Mouse (Mus musculus) layer of hippocampus, adult 2 months (tissue): ENCODE measurements around the gene Mier3. TPM values are rescaled to one million over a fixed set of nuclear protein-coding genes. Genes with fewer than 3 reads are reported as not detected.

ENCODE experiments used
- DNase-seq, 2 experiments: peaks; one replicate each; pipeline ENCODE4 v3.0.0; 2022; ENCODE audit warnings: low spot score in 2 of 2
- H3K27ac ChIP-seq: fragments of 200-600 bp; 2 replicates; pipeline ENCODE4 v1.8.1; 2022
- H3K4me3 ChIP-seq: fragments of 200-600 bp; 2 replicates; pipeline ENCODE4 v1.8.1; 2022; ENCODE audit warnings: mild to moderate bottlenecking
- CTCF ChIP-seq: fragments of 200-600 bp; conservative IDR thresholded peaks from 2 replicates; pipeline ENCODE4 v1.8.1; 2022; ENCODE audit warnings: antibody characterized with exemption, mild to moderate bottlenecking, moderate library complexity
- total RNA-seq, 2 experiments: library from RNA; stranded (reverse); gene quantifications; 2 replicates each; pipeline ENCODE4 v1.2.3; 2021

The Mier3 gene
- total RNA-seq, 2 experiments from 2014 or later: 27.7 to 30.3 TPM

- peak; percentile 91 to 93 for DNase-seq
- no peak for TF ChIP-seq CTCF
- peak overlapping the region; percentile 80 for H3K4me3 ChIP-seq
- H3K27ac ChIP-seq: peak overlapping the region; percentile 87
These were observed 44.6 kb downstream of the Mier3 start for GRCm38 (mm10) chr13:111725165-111726077.

- TF ChIP-seq CTCF: peak; percentile 34
- DNase-seq: no peak
- H3K4me3 ChIP-seq: no peak overlapping the region
- no peak overlapping the region for H3K27ac ChIP-seq
These were observed 46.1 kb downstream of the Mier3 start for GRCm38 (mm10) chr13:111726898-111727297.

- H3K27ac ChIP-seq: no peak overlapping the region
- H3K4me3 ChIP-seq: no peak overlapping the region
- no peak for TF ChIP-seq CTCF
- no peak for DNase-seq
These were observed 60.6 kb downstream of the Mier3 start for GRCm38 (mm10) chr13:111741204-111741990.

DNA sequence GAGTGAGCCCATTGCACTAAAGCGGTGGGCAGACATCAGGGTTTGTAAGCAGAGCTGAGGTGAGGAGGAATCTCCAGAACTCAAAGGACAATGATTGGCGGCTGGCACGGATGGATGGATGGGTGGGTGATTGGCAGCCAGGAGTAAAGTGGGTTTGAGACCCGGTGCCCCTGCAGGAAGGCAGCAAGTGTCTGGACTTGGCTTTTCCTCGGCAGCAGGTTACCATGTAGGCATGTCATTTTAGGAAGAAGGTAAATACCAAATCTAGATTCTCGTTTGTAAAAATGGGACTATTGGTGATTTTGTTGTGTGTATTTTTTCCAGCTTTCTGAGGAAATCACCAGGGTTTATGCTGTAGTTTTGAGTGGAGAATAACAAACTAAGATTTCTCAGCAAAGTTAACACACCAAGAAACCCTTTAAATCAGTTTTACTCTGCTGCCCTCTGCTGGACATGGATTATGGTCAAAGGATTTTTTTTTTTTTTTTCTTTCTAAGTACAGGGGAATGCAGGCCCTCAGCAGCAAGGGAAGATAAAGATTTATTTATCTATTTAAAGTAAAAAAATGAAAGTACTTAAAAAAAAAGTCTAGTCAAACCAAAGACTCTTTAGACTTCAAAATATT is 61.3 kb downstream of the Mier3 start:
- DNase-seq: peak; percentile 24 to 69
- Histone ChIP-seq H3K4me3 (no peak overlapping the region), H3K27ac (no peak overlapping the region)
- peak; percentile 87 for TF ChIP-seq CTCF

- no peak overlapping the region for H3K4me3 ChIP-seq
- H3K27ac ChIP-seq: no peak overlapping the region
- no peak for DNase-seq
- TF ChIP-seq CTCF: no peak
These were observed 63.6 kb downstream of the Mier3 start for GRCm38 (mm10) chr13:111744233-111745000.

GRCm38 (mm10) chr13:111745216-111745615 is 64.4 kb downstream of the Mier3 start:
- Histone ChIP-seq H3K4me3 (no peak overlapping the region), H3K27ac (no peak overlapping the region)
- TF ChIP-seq CTCF: no peak
- DNase-seq: no peak

GRCm38 (mm10) chr13:111746831-111747230 is 66.1 kb downstream of the Mier3 start:
- H3K4me3 ChIP-seq: no peak overlapping the region
- TF ChIP-seq CTCF: no peak
- DNase-seq: no peak
- H3K27ac ChIP-seq: no peak overlapping the region

GRCm38 (mm10) chr13:111748301-111749062 is 67.7 kb downstream of the Mier3 start:
- TF ChIP-seq CTCF: no peak
- Histone ChIP-seq H3K4me3 (no peak overlapping the region), H3K27ac (no peak overlapping the region)
- DNase-seq: no peak

GRCm38 (mm10) chr13:111753321-111753720 is 72.5 kb downstream of the Mier3 start:
- 0 out of 2 replicates have a peak, but pooled peaks have one; percentile 9 for TF ChIP-seq CTCF
- no peak overlapping the region for H3K27ac ChIP-seq
- DNase-seq: no peak
- H3K4me3 ChIP-seq: no peak overlapping the region

DNA sequence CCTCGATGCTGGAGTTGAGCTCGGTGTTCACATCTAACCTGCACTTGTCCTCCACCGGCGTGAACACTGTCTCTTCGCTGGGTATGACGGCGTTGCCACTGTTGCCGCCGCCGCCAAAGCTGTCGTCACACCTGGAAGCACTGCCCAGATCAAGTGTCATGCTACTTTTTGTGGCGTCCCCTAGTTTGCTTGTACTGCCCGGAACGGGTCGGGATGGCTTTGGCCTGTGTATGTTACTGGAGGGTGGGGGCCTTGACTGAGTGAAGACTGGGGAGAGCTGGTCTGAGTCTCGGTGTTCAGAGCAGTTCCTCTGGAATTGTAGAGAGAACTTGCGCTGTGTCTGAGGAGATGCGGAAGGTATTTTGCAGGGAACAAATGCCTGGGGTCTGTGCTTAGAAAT is 74.6 kb downstream of the Mier3 start:
- Histone ChIP-seq H3K27ac (no peak overlapping the region), H3K4me3 (no peak overlapping the region)
- no peak for DNase-seq
- no peak for TF ChIP-seq CTCF

DNA sequence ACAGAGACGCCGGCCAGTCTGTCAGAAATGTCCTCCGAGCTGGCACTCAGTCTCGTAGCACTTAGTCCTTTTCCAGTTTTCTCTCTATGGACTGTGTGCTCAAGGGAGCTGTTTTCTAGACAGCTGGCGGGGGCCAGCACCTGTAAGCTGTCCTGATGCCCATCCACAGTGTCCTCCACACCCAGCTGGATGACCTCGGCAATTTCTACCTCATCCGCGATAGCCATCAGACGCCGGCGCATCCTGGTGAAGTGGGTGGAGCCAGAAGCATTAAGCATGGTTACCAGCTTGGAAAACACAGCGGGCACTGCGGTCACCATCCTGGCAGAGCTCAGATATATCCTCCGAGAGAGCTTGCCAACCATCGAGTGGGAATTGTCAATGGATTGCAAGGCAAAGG is 75.2 kb downstream of the Mier3 start:
- no peak for DNase-seq
- Histone ChIP-seq H3K27ac (no peak overlapping the region), H3K4me3 (no peak overlapping the region)
- no peak for TF ChIP-seq CTCF

- DNase-seq: no peak
- TF ChIP-seq CTCF: no peak
- Histone ChIP-seq H3K27ac (no peak overlapping the region), H3K4me3 (no peak overlapping the region)
These were observed 76.2 kb downstream of the Mier3 start for GRCm38 (mm10) chr13:111756986-111757385.
